Mouse (Mus musculus) lung, embryonic 15.5 days (tissue): Measurements from ENCODE around the gene Tmem52b. TPM values are rescaled to one million over a fixed set of nuclear protein-coding genes. Genes with fewer than 3 reads are reported as not detected.
A peak's percentile ranks its signal among the peaks of the same experiment; 100 is the strongest.

Experiments
- ATAC-seq: fragments of 200-750 bp; cut with Nextera tagmentation; 2 replicates; pipeline ENCODE4 v1.8.0; 2017; ENCODE audit warnings: moderate number of reproducible peaks, borderline replicate concordance; ENCODE audit not compliant: low FRiP score, low TSS enrichment; ENCODE audit errors: extremely low read depth
- H3K27ac ChIP-seq: fragments of 300-500 bp; sonication (generic); 2 replicates; pipeline ENCODE4 v1.5.1; 2015; ENCODE audit warnings: moderate library complexity, mild to moderate bottlenecking, inconsistent platforms
- H3K27me3 ChIP-seq: fragments of 300-500 bp; sonication (generic); 2 replicates; pipeline ENCODE4 v1.6.1; 2015; ENCODE audit warnings: inconsistent platforms
- H3K36me3 ChIP-seq: fragments of 300-500 bp; sonication (generic); 2 replicates; pipeline ENCODE4 v1.6.1; 2015; ENCODE audit warnings: inconsistent platforms
- H3K4me1 ChIP-seq: fragments of 300-500 bp; sonication (generic); 2 replicates; pipeline ENCODE4 v1.6.1; 2015; ENCODE audit warnings: inconsistent platforms
- H3K4me2 ChIP-seq: fragments of 300-500 bp; sonication (generic); 2 replicates; pipeline ENCODE4 v1.6.1; 2015; ENCODE audit warnings: inconsistent platforms, mild to moderate bottlenecking, moderate library complexity
- H3K4me3 ChIP-seq: fragments of 300-500 bp; sonication (generic); 2 replicates; pipeline ENCODE4 v1.5.1; 2015; ENCODE audit warnings: mild to moderate bottlenecking, inconsistent platforms
- H3K9ac ChIP-seq: fragments of 300-500 bp; sonication (generic); 2 replicates; pipeline ENCODE4 v1.6.1; 2015; ENCODE audit warnings: inconsistent platforms
- H3K9me3 ChIP-seq: fragments of 300-500 bp; sonication (generic); 2 replicates; pipeline ENCODE4 v1.6.1; 2016; ENCODE audit warnings: inconsistent platforms
- WGBS: fragments of 180-500 bp; shearing (Covaris S2); methylation state at CpG from one replicate; pipeline ENCODE4 v1.1.7; 2015; 5-methylcytosine and 5-hydroxymethylcytosine counted together
- polyA plus RNA-seq: library from polyadenylated mRNA; unstranded; fragments of >200 nt; fragmentation: Nextera tagmentation; extraction: Ambion mirVana; gene quantifications from 2 replicates; pipeline ENCODE4 v1.2.1, GENCODE M21; 2015

The Tmem52b gene
- polyA plus RNA-seq, 1 experiment from 2014 or later = 0.27 TPM

GRCm38 (mm10) chr6:129512868-129513267 lies 513 bp downstream of the Tmem52b start:
- Histone ChIP-seq H3K9ac (no peak overlapping the region), H3K27ac (no peak overlapping the region; the same call in 1 of the 2 replicates), H3K4me1 (peaks cover 31% of the 10 kb centered on the region), H3K9me3 (no peaks in the 10 kb centered on the region), H3K27me3 (no peaks in the 10 kb centered on the region), H3K36me3 (no peaks in the 10 kb centered on the region), H3K4me3 (no peak overlapping the region), H3K4me2 (no peak overlapping the region)
- ATAC-seq = no peak; the same call in 1 of the 2 replicates
- 41% methylated on average over 8 of the region's 8 CpGs for WGBS

- 16% methylated on average over 1 of the region's 1 CpGs for WGBS
- no peaks in the 10 kb centered on the region for H3K27me3 ChIP-seq
- no peak overlapping the region for H3K4me3 ChIP-seq
- H3K27ac ChIP-seq = peak overlapping the region; percentile 57
- peaks cover 31% of the 10 kb centered on the region for H3K4me1 ChIP-seq
- H3K36me3 ChIP-seq = no peaks in the 10 kb centered on the region
- H3K9ac ChIP-seq = no peak overlapping the region
- H3K9me3 ChIP-seq = no peaks in the 10 kb centered on the region
- H3K4me2 ChIP-seq = no peak overlapping the region
- ATAC-seq = peak; percentile 81; the same call in 1 of the 2 replicates
These were observed 1.1 kb downstream of the Tmem52b start for GRCm38 (mm10) chr6:129513409-129513808.

- ATAC-seq = no peak
- H3K4me2 ChIP-seq = no peak overlapping the region
- H3K4me1 ChIP-seq = peaks cover 31% of the 10 kb centered on the region
- no peaks in the 10 kb centered on the region for H3K27me3 ChIP-seq
- H3K36me3 ChIP-seq = no peaks in the 10 kb centered on the region
- no peak overlapping the region; the same call in 1 of the 2 replicates for H3K27ac ChIP-seq
- H3K4me3 ChIP-seq = no peak overlapping the region
- 37% methylated on average over 2 of the region's 2 CpGs for WGBS
- no peaks in the 10 kb centered on the region for H3K9me3 ChIP-seq
- H3K9ac ChIP-seq = no peak overlapping the region
These were observed 2.0 kb downstream of the Tmem52b start for GRCm38 (mm10) chr6:129514376-129514775.

GRCm38 (mm10) chr6:129515068-129515467 lies 2.7 kb downstream of the Tmem52b start:
- Histone ChIP-seq H3K4me2 (no peak overlapping the region), H3K4me3 (no peak overlapping the region), H3K36me3 (no peaks in the 10 kb centered on the region), H3K27me3 (no peaks in the 10 kb centered on the region), H3K27ac (no peak overlapping the region), H3K9ac (no peak overlapping the region), H3K9me3 (no peaks in the 10 kb centered on the region), H3K4me1 (peaks cover 31% of the 10 kb centered on the region)
- 74% methylated on average over 3 of the region's 3 CpGs for WGBS
- no peak for ATAC-seq

GRCm38 (mm10) chr6:129516388-129516787 lies 4.0 kb downstream of the Tmem52b start:
- no peaks in the 10 kb centered on the region for H3K9me3 ChIP-seq
- H3K27me3 ChIP-seq = no peaks in the 10 kb centered on the region
- no peak overlapping the region for H3K4me2 ChIP-seq
- no peak overlapping the region for H3K4me3 ChIP-seq
- H3K4me1 ChIP-seq = peaks cover 27% of the 10 kb centered on the region
- no peaks in the 10 kb centered on the region for H3K36me3 ChIP-seq
- H3K27ac ChIP-seq = no peak overlapping the region
- H3K9ac ChIP-seq = no peak overlapping the region
- no peak for ATAC-seq
- WGBS = 88% methylated on average over 10 of the region's 10 CpGs

GRCm38 (mm10) chr6:129517752-129518408 lies 5.5 kb downstream of the Tmem52b start:
- H3K4me1 ChIP-seq = peaks cover 18% of the 10 kb centered on the region
- peak; percentile 76; the same call in 1 of the 2 replicates for ATAC-seq
- H3K36me3 ChIP-seq = no peaks in the 10 kb centered on the region
- no peak overlapping the region for H3K27ac ChIP-seq
- H3K9me3 ChIP-seq = no peaks in the 10 kb centered on the region
- no peak overlapping the region for H3K4me2 ChIP-seq
- H3K4me3 ChIP-seq = no peak overlapping the region
- 46% methylated on average over 2 of the region's 2 CpGs for WGBS
- no peaks in the 10 kb centered on the region for H3K27me3 ChIP-seq
- no peak overlapping the region for H3K9ac ChIP-seq

GRCm38 (mm10) chr6:129526069-129526468 lies 13.7 kb downstream of the Tmem52b start:
- H3K4me1 ChIP-seq = no peaks in the 10 kb centered on the region
- no peaks in the 10 kb centered on the region for H3K9me3 ChIP-seq
- H3K36me3 ChIP-seq = no peaks in the 10 kb centered on the region
- H3K27ac ChIP-seq = no peak overlapping the region
- H3K27me3 ChIP-seq = no peaks in the 10 kb centered on the region
- no peak overlapping the region for H3K4me3 ChIP-seq
- ATAC-seq = no peak
- H3K9ac ChIP-seq = no peak overlapping the region
- H3K4me2 ChIP-seq = no peak overlapping the region

- Histone ChIP-seq H3K4me2 (no peak overlapping the region), H3K9me3 (no peaks in the 10 kb centered on the region), H3K9ac (no peak overlapping the region), H3K4me3 (no peak overlapping the region), H3K27me3 (no peaks in the 10 kb centered on the region), H3K36me3 (no peaks in the 10 kb centered on the region), H3K27ac (no peak overlapping the region), H3K4me1 (peaks cover 3% of the 10 kb centered on the region; the same call in 1 of the 2 replicates)
- WGBS = 54% methylated on average over 2 of the region's 2 CpGs
- ATAC-seq = no peak
These were observed 15.1 kb downstream of the Tmem52b start for GRCm38 (mm10) chr6:129527416-129527815.

- 69% methylated on average over 1 of the region's 1 CpGs for WGBS
- Histone ChIP-seq H3K27me3 (no peaks in the 10 kb centered on the region), H3K4me2 (no peak overlapping the region), H3K4me3 (no peak overlapping the region), H3K9ac (no peak overlapping the region), H3K36me3 (no peaks in the 10 kb centered on the region), H3K9me3 (no peaks in the 10 kb centered on the region), H3K27ac (no peak overlapping the region), H3K4me1 (peaks cover 13% of the 10 kb centered on the region)
- no peak for ATAC-seq
These were observed 17.2 kb downstream of the Tmem52b start for GRCm38 (mm10) chr6:129529605-129530004.

GRCm38 (mm10) chr6:129530261-129530660 lies 17.9 kb downstream of the Tmem52b start:
- no peak for ATAC-seq
- no peaks in the 10 kb centered on the region for H3K27me3 ChIP-seq
- no peak overlapping the region for H3K4me2 ChIP-seq
- H3K9ac ChIP-seq = no peak overlapping the region
- H3K9me3 ChIP-seq = no peaks in the 10 kb centered on the region
- no peaks in the 10 kb centered on the region for H3K36me3 ChIP-seq
- H3K4me3 ChIP-seq = no peak overlapping the region
- no peak overlapping the region for H3K27ac ChIP-seq
- peaks cover 19% of the 10 kb centered on the region for H3K4me1 ChIP-seq

GRCm38 (mm10) chr6:129532556-129532941 lies 20.2 kb downstream of the Tmem52b start:
- H3K9ac ChIP-seq = no peak overlapping the region
- H3K9me3 ChIP-seq = no peaks in the 10 kb centered on the region
- peaks cover 20% of the 10 kb centered on the region for H3K4me1 ChIP-seq
- H3K4me2 ChIP-seq = peak overlapping the region; percentile 92
- 25% methylated on average over 7 of the region's 7 CpGs for WGBS
- no peaks in the 10 kb centered on the region for H3K27me3 ChIP-seq
- peak overlapping the region; percentile 35; the same call in 1 of the 2 replicates for H3K27ac ChIP-seq
- peak overlapping the region; percentile 86 for H3K4me3 ChIP-seq
- peak; percentile 55; the same call in 1 of the 2 replicates for ATAC-seq
- no peaks in the 10 kb centered on the region for H3K36me3 ChIP-seq

GRCm38 (mm10) chr6:129532942-129533860 lies 20.8 kb downstream of the Tmem52b start, which contains the start of gene Gabarapl1:
Gene Gabarapl1, plus strand, starts transcription at chr6:129533160.
- peak within 1 kb of the TSS; percentile 92 for H3K4me2 ChIP-seq
- H3K4me1 ChIP-seq = peaks cover 20% of the 10 kb centered on the region
- H3K27me3 ChIP-seq = no peaks in the 10 kb centered on the region
- under 1% methylated on average over 55 of the region's 55 CpGs for WGBS
- H3K9ac ChIP-seq = peak within 1 kb of the TSS; percentile 55
- no peaks in the 10 kb centered on the region for H3K9me3 ChIP-seq
- H3K36me3 ChIP-seq = peaks cover 2% of the 10 kb centered on the region; the same call in 1 of the 2 replicates
- peak within 1 kb of the TSS; percentile 86 for H3K4me3 ChIP-seq
- peak; percentile 87 for ATAC-seq
- H3K27ac ChIP-seq = peak within 1 kb of the TSS; percentile 35; the same call in 1 of the 2 replicates
